Mouse (Mus musculus) embryonic fibroblast, embryonic 13.5 days (primary cell): ENCODE data around the gene Gm18336.

Experiments used
- CTCF ChIP-seq: IDR thresholded peaks from 2 replicates; pipeline ENCODE4 v1.5.1; 2011; ENCODE audit warnings: mild to moderate bottlenecking, control low read depth, low read length, moderate library complexity, borderline replicate concordance; ENCODE audit not compliant: insufficient read depth
- POLR2A ChIP-seq: IDR thresholded peaks from 2 replicates; pipeline ENCODE4 v1.6.1; 2011; ENCODE audit warnings: low read depth, mild to moderate bottlenecking, control low read depth, low read length, moderate library complexity

DNA sequence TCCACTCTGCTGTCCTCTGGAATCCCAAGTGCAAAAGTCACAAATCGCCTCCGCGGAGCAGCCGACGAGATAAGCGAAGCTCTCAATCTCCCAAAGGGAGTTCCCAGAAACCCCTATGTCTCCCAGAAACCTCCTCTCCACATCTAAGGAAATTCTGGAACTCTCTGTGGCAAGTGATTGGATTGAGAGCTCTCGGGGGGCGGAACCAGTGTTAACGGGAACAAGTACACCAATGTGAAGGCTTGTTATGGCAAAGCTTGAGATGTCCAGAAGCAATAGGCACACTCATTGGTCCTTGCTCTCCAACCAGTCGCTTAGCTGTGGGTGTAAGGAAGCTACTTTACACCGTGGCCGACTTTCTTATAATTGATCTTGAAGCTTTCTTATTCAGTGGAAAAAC lies 3.1 kb upstream of the Gm18336 start:
- TF ChIP-seq CTCF (no peak), POLR2A (no peak)
